In the genomic region with DNA sequence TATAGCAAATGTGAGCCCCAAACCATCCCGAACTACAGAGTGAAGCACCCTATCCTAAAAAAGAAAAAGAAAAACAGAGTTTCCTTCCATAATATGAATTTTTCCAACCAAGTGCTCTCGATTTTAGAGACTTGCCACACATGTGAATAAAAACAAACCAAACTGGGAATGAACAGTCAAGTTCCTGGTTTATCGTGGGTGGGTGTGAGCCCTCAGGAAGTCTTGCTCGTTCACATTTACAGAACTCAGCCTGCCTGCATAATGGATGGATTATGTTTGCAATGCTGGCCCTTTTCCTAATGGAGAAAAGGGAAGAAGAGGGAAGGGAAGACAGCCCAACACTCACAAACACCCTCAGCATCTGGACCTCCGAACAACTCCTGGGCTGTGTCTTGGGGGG, we compare ENCODE assay signal across 24 mouse cellular contexts. TPM values are rescaled to one million over a fixed set of nuclear protein-coding genes. Genes with fewer than 3 reads are reported as not detected.
DNase-seq lines count a peak whose midpoint lies in the region; ATAC-seq lines count a peak whose summit lies in the region.
"Had no signal": no experiment of that assay in that cellular context is flagged by ENCODE, and none has a peak within 500 bp of the region (broad histone marks: within the 10 kb centered on the region; RNA-seq: fewer than 3 reads in every experiment).

No protein-coding gene starts in this region.

- H3K27ac ChIP-seq in limb, embryonic 12.5 days: 0 out of 2 replicates have a peak overlapping the region, but pooled peaks have one; percentile 17
- no peak overlapping the region for H3K27ac ChIP-seq in limb, embryonic 10.5 days
- H3K27ac ChIP-seq in limb, embryonic 15.5 days: peak overlapping the region; percentile 57
- H3K27ac ChIP-seq: embryonic facial prominence, embryonic 10.5 days; heart, embryonic 10.5 days; hindbrain, postnatal 0 days; kidney, postnatal 0 days; liver, embryonic 15.5 days; neural tube, embryonic 12.5 days had no signal

- ATAC-seq in limb, embryonic 12.5 days (ENCODE audit: insufficient number of reproducible peaks, insufficient read depth, low FRiP score, low TSS enrichment, low read depth): no peak
- ATAC-seq in limb, embryonic 15.5 days (ENCODE audit: insufficient number of reproducible peaks, low FRiP score, low TSS enrichment, low read depth): no peak
- no peak for ATAC-seq in erythroid progenitor cell, adult 5-6 weeks (replicated peaks; ENCODE audit: low FRiP score, poor library complexity, severe bottlenecking)
- ATAC-seq: CD4-positive, CD25-positive, alpha-beta regulatory T cell, adult 4 months; forebrain, postnatal 0 days; hindbrain, postnatal 0 days had no signal

- WGBS in limb, embryonic 12.5 days: 84% methylated on average over 5 of the region's 5 CpGs
- WGBS in limb, embryonic 10.5 days: 88% methylated on average over 5 of the region's 5 CpGs
- WGBS in limb, embryonic 15.5 days: 56% methylated on average over 5 of the region's 5 CpGs

- no peak overlapping the region for H3K4me3 ChIP-seq in limb, embryonic 12.5 days (replicated peaks)
- H3K4me3 ChIP-seq in limb, embryonic 10.5 days: no peak overlapping the region
- H3K4me3 ChIP-seq in limb, embryonic 15.5 days: no peak overlapping the region
- H3K4me3 ChIP-seq: embryonic facial prominence, embryonic 10.5 days; heart, embryonic 10.5 days; liver, embryonic 15.5 days; neural tube, embryonic 12.5 days had no signal

- H3K27me3 ChIP-seq in limb, embryonic 12.5 days: no peaks in the 10 kb centered on the region
- no peaks in the 10 kb centered on the region for H3K27me3 ChIP-seq in limb, embryonic 10.5 days (ENCODE audit: low read depth, poor library complexity, severe bottlenecking)
- no peaks in the 10 kb centered on the region for H3K27me3 ChIP-seq in limb, embryonic 15.5 days
- H3K27me3 ChIP-seq: liver, embryonic 15.5 days; neural tube, embryonic 12.5 days had no signal

- H3K4me1 ChIP-seq in limb, embryonic 12.5 days (replicated peaks): peaks cover 2% of the 10 kb centered on the region
- H3K4me1 ChIP-seq in limb, embryonic 10.5 days: peaks cover under 1% of the 10 kb centered on the region; the same call in 1 of the 2 replicates
- H3K4me1 ChIP-seq in limb, embryonic 15.5 days: peaks cover 12% of the 10 kb centered on the region; the same call in 1 of the 2 replicates
- H3K4me1 ChIP-seq: neural tube, embryonic 12.5 days had no signal

- no peak overlapping the region for H3K9ac ChIP-seq in limb, embryonic 12.5 days (replicated peaks)
- no peak overlapping the region for H3K9ac ChIP-seq in limb, embryonic 15.5 days
- H3K9ac ChIP-seq: forebrain, postnatal 0 days; liver, embryonic 15.5 days; neural tube, embryonic 12.5 days had no signal

- no peaks in the 10 kb centered on the region for H3K36me3 ChIP-seq in limb, embryonic 12.5 days
- H3K36me3 ChIP-seq in limb, embryonic 10.5 days: no peaks in the 10 kb centered on the region
- H3K36me3 ChIP-seq in limb, embryonic 15.5 days: no peaks in the 10 kb centered on the region
- H3K36me3 ChIP-seq: embryonic facial prominence, embryonic 10.5 days; heart, embryonic 10.5 days; liver, embryonic 15.5 days; neural tube, embryonic 12.5 days had no signal

- H3K4me2 ChIP-seq in limb, embryonic 12.5 days: no peak overlapping the region
- no peak overlapping the region for H3K4me2 ChIP-seq in limb, embryonic 15.5 days
- H3K4me2 ChIP-seq: liver, embryonic 15.5 days; neural tube, embryonic 12.5 days had no signal

- no peaks in the 10 kb centered on the region for H3K9me3 ChIP-seq in limb, embryonic 12.5 days
- no peaks in the 10 kb centered on the region for H3K9me3 ChIP-seq in limb, embryonic 10.5 days (replicated peaks)
- H3K9me3 ChIP-seq in limb, embryonic 15.5 days: no peaks in the 10 kb centered on the region
- H3K9me3 ChIP-seq: embryonic facial prominence, embryonic 10.5 days; heart, embryonic 10.5 days; liver, embryonic 15.5 days; neural tube, embryonic 12.5 days had no signal

- DNase-seq in heart, adult 11 months: peak; percentile 73
- no peak for DNase-seq in heart, adult 18-20 months
- DNase-seq in limb, embryonic 10.5 days (ENCODE audit: low spot score): no peak
- peak; percentile 12 for DNase-seq in 3T3-L1 (ENCODE audit: low read depth, low spot score)
- DNase-seq in thymus, postnatal 36 days: no peak
- DNase-seq: cerebellum, adult 11-12 months; cerebellum, postnatal 10 days; forebrain, postnatal 0 days; gastrocnemius, postnatal 36 days; kidney, adult 11 months; liver; lung, postnatal 14 days; midbrain, embryonic 14.5 days had no signal

RNA-seq across cellular contexts. Expression of a gene that starts 32.7 kb away (rescaled TPM):
- total RNA-seq in heart, adult 18-20 months (2021): 1 to 10 TPM; 6.6 to 9.7 TPM
- 43.5 and 47.6 TPM in 2 replicates for polyA plus RNA-seq in limb, embryonic 12.5 days (2016; fragmentation: Nextera tagmentation; extraction: Ambion mirVana)
- polyA plus RNA-seq in limb, embryonic 10.5 days (2016; fragmentation: Nextera tagmentation; extraction: Ambion mirVana): 23.3 and 33.1 TPM in 2 replicates
- polyA plus RNA-seq in limb, embryonic 15.5 days (2015; fragmentation: Nextera tagmentation; extraction: Ambion mirVana): 33.0 and 39.8 TPM in 2 replicates
- total RNA-seq in erythroid progenitor cell, adult 5-6 weeks (2015; ENCODE audit: low replicate concordance): 3.8 TPM in 1 of 2 replicates, not detected in the other
- total RNA-seq in erythroid progenitor cell, adult 5-6 weeks (2017; ENCODE audit: low replicate concordance): 0.68 and 1.3 TPM in 2 replicates
- total RNA-seq: megakaryocyte-erythroid progenitor cell, adult 5-6 weeks had no signal

Comparison
In these comparisons a context has a peak if more than half of its experiments do, and no peak if none do; other contexts are left out.
1. DNase-seq: peak in heart, adult 11 months (single experiment) and 3T3-L1 (single experiment); none in heart, adult 18-20 months (0 of 2), limb, embryonic 10.5 days (single experiment) and thymus, postnatal 36 days (0 of 2).